Mouse (Mus musculus) liver (tissue): Measurements from ENCODE around the gene Olfr167.
"Not testable (repeated sequence)": the region's sequence is repeated elsewhere in the genome, so short reads cannot be mapped to it uniquely, and the experiment has no call there.

Experiments used
- DNase-seq: peaks from one replicate; pipeline ENCODE4 v3.0.0-alpha.2; 2020; ENCODE audit warnings: mixed read lengths

The Olfr167 gene

GRCm38 (mm10) chr16:19522166-19522565, at the start of gene Olfr167:
Gene Olfr167 (minus strand): TSS chr16:19522266.
- DNase-seq = no peak

DNA sequence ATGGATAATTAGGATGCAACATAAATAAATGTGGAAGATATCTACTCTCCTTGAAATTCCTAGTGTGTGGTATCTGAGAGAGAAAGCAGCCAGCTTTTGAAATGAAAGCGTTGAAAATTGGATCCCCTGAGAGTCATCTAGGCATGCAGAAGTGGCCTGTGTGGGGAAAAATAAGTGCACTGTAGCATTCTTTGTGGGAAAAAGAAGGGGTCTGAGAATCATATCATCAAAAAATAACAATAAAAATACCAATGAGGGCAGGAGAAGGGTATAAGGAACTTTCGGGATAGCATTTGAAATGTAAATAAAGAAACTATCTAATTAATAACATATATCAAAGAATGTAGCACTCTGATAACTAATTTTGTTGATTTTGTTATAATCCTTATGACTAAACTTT, 49.6 kb upstream of the Olfr167 start, which contains the start of gene Olfr169:
TSS of gene Olfr169 (minus strand) at position 101 of the 400 bp plus-strand sequence.
- DNase-seq = not testable (repeated sequence)

DNA sequence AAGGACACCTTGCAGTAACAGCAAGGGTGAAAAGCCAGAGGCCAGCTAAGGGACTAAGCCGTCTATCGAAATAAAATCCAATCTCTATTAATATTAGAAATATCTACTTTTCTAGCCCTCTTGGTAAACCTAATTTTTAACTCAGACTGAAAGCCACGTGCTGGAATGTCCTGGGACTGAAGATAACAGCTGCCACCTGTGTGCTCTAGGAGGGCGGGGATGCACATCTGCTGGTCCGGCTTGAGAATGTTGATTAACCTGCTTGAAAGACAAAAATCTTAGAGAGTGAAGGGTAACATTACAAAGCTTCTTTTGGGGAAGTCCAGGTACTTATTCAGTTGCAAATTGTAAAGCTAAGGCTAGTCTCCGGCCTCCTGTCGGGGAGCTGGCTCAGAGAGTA, 31.4 kb upstream of the Olfr167 start:
- not testable (repeated sequence) for DNase-seq

DNA sequence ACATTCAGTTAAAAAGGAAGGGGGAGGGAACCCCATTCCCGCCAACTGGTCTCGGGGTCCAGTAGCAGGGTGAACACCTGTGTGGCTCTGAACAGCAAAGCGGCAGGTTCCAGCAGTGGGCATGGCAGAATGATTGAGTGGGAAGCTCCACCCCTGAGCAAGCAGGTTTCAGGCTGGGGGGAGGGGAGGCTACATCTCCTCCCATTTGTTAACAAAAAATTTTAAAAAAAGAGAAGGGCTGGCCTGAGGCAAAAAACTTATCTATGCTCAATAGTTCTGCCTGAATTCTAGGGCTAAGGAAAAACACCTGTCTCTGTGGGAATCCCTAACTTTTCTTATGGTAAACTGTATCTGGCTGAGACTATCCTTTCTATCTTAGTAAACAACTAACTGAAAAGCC, 30.2 kb upstream of the Olfr167 start:
- DNase-seq = not testable (repeated sequence)

DNA sequence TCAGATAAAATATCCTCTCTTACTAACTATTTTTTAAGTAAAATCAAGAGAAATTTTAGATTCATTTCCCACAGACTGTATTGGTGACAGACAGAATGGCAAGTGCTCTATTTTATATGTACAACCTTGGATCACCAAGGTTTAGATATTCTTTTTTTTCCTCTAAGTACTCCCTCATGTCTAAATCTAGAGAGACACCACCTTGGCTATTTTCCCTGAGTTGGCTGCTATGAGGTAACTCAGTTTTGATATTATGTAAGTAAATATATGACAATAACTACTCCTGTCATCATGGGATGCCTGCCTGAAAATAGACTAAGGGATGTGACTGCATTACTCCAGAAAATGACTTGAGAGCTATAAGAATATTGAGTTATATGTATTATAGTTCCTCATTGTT, 13.4 kb upstream of the Olfr167 start, which contains the start of gene Olfr168:
TSS of gene Olfr168 (minus strand) at position 101 of the 400 bp plus-strand sequence.
- no peak for DNase-seq

GRCm38 (mm10) chr16:19483394-19483793, 38.7 kb downstream of the Olfr167 start, which contains the start of gene Olfr166:
Gene Olfr166 (plus strand): TSS chr16:19483694.
- DNase-seq = no peak

- no peak for DNase-seq
These were observed 57.7 kb downstream of the Olfr167 start for GRCm38 (mm10) chr16:19464365-19464764.
